Mouse (Mus musculus): ENCODE results near the gene Scgb2b11.
"Not testable (repeated sequence)": the region's sequence is repeated elsewhere in the genome, so short reads cannot be mapped to it uniquely, and the experiment has no call there.

Gene Scgb2b11

DNA sequence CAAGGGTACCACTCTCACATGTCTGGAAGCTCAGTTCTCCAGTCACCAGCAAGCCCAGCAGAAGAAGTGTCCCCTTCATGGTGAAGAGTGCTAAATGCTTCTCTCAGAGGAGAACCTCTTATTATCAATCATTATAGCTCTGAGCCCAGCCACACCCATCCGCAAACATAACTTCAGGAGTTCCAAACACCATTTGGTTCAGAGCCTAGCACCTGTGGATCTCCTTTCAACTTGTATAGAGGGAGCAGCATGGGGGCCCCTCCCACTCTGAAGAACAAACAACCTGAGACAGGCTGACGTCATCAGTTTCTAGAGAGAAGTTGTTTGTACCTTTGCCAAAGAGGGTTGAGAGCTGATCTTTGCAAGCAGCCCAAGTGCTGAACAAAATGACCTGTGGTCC is at the start of gene Scgb2b11:
TSS of gene Scgb2b11 (minus strand) at position 101 of the 400 bp plus-strand sequence.
- DNase-seq (ENCODE audit: low spot score in 2 of 2), result not testable (repeated sequence)

- DNase-seq (ENCODE audit: low spot score in 2 of 2), result not testable (repeated sequence)
Measured at GRCm38 (mm10) chr7:32222540-32222939, 11.6 kb upstream of the Scgb2b11 start, which contains the start of gene Scgb1b11. TSS of gene Scgb1b11 (plus strand) at chr7:32222840.
